Mouse (Mus musculus): ENCODE data around the gene Dgkd. TPM values are rescaled to one million over a fixed set of nuclear protein-coding genes. Genes with fewer than 3 reads are reported as not detected.

Gene Dgkd
- total and polyA plus RNA-seq, 3 experiments = 29.5 to 135 (median 39.5) TPM

- no peaks in the 10 kb centered on the region for H3K27me3 ChIP-seq (ENCODE audit: control insufficient read depth in 1 of 2, insufficient read depth in 2 of 2, low read length in 2 of 2)
- H3K27ac ChIP-seq (ENCODE audit: control insufficient read depth, low read depth, low read length) = no peak overlapping the region
- H3K36me3 ChIP-seq (ENCODE audit: control insufficient read depth in 1 of 2, insufficient read depth in 2 of 2, low read length in 2 of 2) = peaks cover 5 to 16% of the 10 kb centered on the region in 2 experiments
- peaks cover 5 to 10% of the 10 kb centered on the region in 2 experiments; a peak in 3 of 4 replicates for H3K4me1 ChIP-seq (ENCODE audit: control insufficient read depth in 1 of 2, insufficient read depth in 2 of 2, low read length in 2 of 2)
- no peaks in the 10 kb centered on the region for H3K9me3 ChIP-seq (replicated peaks; ENCODE audit: insufficient read depth, low read length)
- no peaks in the 10 kb centered on the region for H3K79me2 ChIP-seq (ENCODE audit: control insufficient read depth, insufficient read depth, low read length, poor library complexity)
- no peak overlapping the region for H3K4me3 ChIP-seq (ENCODE audit: control insufficient read depth in 1 of 2, insufficient read depth in 1 of 2, low read depth in 2 of 2, low read length in 2 of 2)
- no peak for TF ChIP-seq CHD1 (IDR thresholded peaks at IDR 0.05; ENCODE audit: low read depth, low read length)
- TF ChIP-seq RAD21 (IDR thresholded peaks at IDR 0.05; ENCODE audit: low read depth, low read length) = no peak
- TF ChIP-seq ETS1 (IDR thresholded peaks at IDR 0.05; ENCODE audit: low read depth, low read length) = no peak
- no peak for TF ChIP-seq USF1 (IDR thresholded peaks at IDR 0.05; ENCODE audit: low read depth, low read length)
- no peak for TF ChIP-seq ELF1 (IDR thresholded peaks at IDR 0.05; ENCODE audit: low read depth, low read length)
- TF ChIP-seq UBTF (IDR thresholded peaks at IDR 0.05; ENCODE audit: borderline replicate concordance, insufficient read depth, low read depth, low read length) = no peak
- TF ChIP-seq ZNF384 (IDR thresholded peaks at IDR 0.05; ENCODE audit: low read depth, low read length) = no peak
- no peak for TF ChIP-seq MXI1 (IDR thresholded peaks at IDR 0.05; ENCODE audit: low read depth, low read length)
- no peak for TF ChIP-seq RCOR1 (IDR thresholded peaks at IDR 0.05; ENCODE audit: low read depth, low read length)
- no peak for TF ChIP-seq HCFC1 (IDR thresholded peaks at IDR 0.05; ENCODE audit: low read depth, low read length)
- no peak for TF ChIP-seq GATA1 (IDR thresholded peaks at IDR 0.05; ENCODE audit: low read depth, low read length)
- no peak for TF ChIP-seq EP300 (IDR thresholded peaks at IDR 0.05; ENCODE audit: low read depth in 1 of 2, low read length in 2 of 2)
- TF ChIP-seq E2F4 (IDR thresholded peaks at IDR 0.05; ENCODE audit: borderline replicate concordance, low read depth, low read length) = no peak
- no peak for TF ChIP-seq CTCF (IDR thresholded peaks at IDR 0.05 in 2 of 3, conservative IDR thresholded peaks at IDR 0.05 in 1 of 3; ENCODE audit: control insufficient read depth in 1 of 3, insufficient read depth in 1 of 3, low read depth in 2 of 3, low read length in 3 of 3, poor library complexity in 1 of 3, severe bottlenecking in 1 of 3)
- TF ChIP-seq ZMIZ1 (IDR thresholded peaks at IDR 0.05; ENCODE audit: low read depth, low read length) = no peak
- no peak for TF ChIP-seq MYC (IDR thresholded peaks at IDR 0.05; ENCODE audit: low read depth, low read length)
- no peak overlapping the region for H3K9ac ChIP-seq (ENCODE audit: control insufficient read depth, low read depth, low read length, poor library complexity, severe bottlenecking)
- DNase-seq (ENCODE audit: low read depth, low spot score) = no peak
Observed at GRCm38 (mm10) chr1:87951641-87952040, 98.6 kb downstream of the Dgkd start.

GRCm38 (mm10) chr1:87953073-87953472, 100.0 kb downstream of the Dgkd start:
- Histone ChIP-seq H3K4me3 (ENCODE audit: control insufficient read depth in 1 of 2, insufficient read depth in 1 of 2, low read depth in 2 of 2, low read length in 2 of 2) (no peak overlapping the region), H3K27me3 (ENCODE audit: control insufficient read depth in 1 of 2, insufficient read depth in 2 of 2, low read length in 2 of 2) (no peaks in the 10 kb centered on the region), H3K9me3 (replicated peaks; ENCODE audit: insufficient read depth, low read length) (no peaks in the 10 kb centered on the region), H3K9ac (ENCODE audit: control insufficient read depth, low read depth, low read length, poor library complexity, severe bottlenecking) (no peak overlapping the region), H3K36me3 (ENCODE audit: control insufficient read depth in 1 of 2, insufficient read depth in 2 of 2, low read length in 2 of 2) (peaks cover 8 to 11% of the 10 kb centered on the region in 2 experiments), H3K27ac (ENCODE audit: control insufficient read depth, low read depth, low read length) (no peak overlapping the region), H3K4me1 (ENCODE audit: control insufficient read depth in 1 of 2, insufficient read depth in 2 of 2, low read length in 2 of 2) (peaks cover 0 to 2% of the 10 kb centered on the region in 2 experiments; a peak in 2 of 4 replicates), H3K79me2 (ENCODE audit: control insufficient read depth, insufficient read depth, low read length, poor library complexity) (no peaks in the 10 kb centered on the region)
- TF ChIP-seq TBP (IDR thresholded peaks at IDR 0.05; ENCODE audit: low read depth, low read length) (peak; percentile 46; the same call in 1 of the 2 replicates), MEF2A (IDR thresholded peaks at IDR 0.05; ENCODE audit: extremely low read depth, insufficient replicate concordance, low read depth, low read length, poor library complexity, severe bottlenecking) (no peak)
- DNase-seq (ENCODE audit: low read depth, low spot score) = no peak

Data from MEL (cell line).